Mouse (Mus musculus) urinary bladder, postnatal 14 days (tissue): ENCODE results near the gene Epha5.
A peak's percentile ranks its signal among the peaks of the same experiment; 100 is the strongest.

Experiments used
- DNase-seq: peaks from one replicate; pipeline ENCODE4 v3.0.0; 2021; ENCODE audit warnings: low spot score

The Epha5 gene

DNA sequence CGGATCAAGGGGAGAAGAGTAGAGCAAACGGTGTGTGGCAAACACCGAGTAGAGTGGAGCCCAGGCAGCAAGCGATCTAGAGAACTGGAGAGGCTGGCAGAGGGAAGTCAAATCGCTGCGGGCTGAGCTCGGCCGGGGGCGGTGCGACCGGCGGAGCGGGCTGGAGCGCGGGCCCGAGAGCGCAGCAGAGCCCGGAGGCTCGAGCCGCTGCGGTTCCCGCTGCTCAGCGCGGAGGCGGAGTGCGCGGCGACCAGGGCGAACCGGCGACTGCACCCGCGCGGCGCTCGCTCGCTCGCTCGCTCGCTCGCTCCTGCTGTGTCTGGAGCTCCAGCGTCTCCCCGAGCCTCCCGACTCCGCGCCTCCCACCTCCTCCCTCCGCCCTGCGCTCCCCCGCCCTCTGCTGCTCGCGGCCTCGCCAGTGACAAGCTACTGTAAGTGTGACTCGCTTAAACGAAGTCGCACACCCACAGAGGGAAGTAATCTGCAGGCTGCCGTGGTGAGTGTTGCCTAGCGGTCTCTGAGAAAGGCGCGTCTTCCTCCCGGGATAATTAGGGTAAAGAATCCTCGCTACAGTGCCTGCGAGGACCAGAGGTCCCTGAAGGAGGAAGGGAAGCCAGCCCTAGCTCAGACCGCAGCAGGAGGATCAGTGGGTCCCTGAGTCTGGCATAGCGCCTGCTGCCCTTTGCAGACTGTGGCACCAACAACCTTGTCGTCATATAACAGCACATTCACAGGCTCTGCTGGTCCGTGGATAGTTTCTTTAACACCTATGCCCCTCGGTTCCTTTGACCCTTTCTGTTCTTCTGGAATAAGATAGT lies at the start of gene Epha5:
Gene Epha5 (minus strand): TSS at position 321 of the 818 bp plus-strand sequence.
- DNase-seq: peak; percentile 26

DNA sequence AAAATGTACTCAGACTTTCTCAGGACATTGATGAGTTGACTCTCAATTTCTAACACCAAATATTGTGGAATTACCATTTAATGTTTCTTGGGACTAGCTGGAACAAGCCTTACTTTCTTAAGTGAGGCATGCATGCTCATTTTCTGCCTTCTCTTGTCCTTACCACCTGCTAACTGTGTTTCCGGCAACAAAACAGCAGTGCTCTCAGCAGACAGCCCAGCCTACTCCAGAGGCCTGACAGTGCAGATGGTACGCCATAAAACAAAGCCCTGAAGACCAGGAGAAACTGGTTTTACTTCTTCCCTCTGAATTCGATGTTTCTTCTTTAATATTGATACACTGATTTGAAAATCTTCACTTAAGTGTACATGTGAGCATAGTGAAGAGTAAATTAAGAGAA lies 39.0 kb upstream of the Epha5 start:
- no peak for DNase-seq

DNA sequence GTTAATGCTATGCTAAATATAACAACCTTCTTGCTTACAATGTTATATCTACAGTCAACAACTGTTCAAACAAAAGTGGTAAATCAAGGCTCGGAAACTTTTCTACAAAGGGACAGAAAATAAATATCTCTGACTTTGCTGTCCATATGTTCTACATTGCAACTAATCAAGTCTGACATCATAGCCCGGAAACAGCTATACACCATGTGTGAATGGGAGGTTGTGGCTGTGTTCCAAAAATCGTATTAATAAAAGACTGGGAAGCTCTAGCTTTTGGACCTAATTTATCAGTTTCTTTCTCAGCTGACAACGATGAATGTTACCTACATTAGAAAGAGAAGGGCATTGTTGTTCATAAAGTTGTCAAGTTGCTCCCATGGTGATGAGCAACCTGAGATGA lies 37.5 kb upstream of the Epha5 start:
- no peak for DNase-seq

DNA sequence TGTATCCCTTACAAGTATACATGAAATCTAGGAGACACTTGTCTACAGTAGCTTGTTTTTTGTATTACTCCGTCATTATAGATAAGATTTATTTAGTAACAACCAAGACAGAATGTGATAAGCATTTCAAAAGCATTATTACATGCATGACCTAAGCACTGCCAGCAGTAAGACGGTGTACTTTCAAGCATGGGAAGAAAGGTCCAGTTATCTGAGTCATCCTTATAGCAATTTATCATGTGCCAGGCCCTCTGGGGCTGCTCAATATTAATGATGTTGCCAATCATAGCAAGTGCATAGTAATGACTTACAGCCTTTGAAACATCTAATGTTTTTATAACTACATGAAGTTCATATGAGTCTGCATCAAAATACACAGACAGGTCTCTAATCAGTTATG lies 36.7 kb upstream of the Epha5 start:
- DNase-seq: no peak

DNA sequence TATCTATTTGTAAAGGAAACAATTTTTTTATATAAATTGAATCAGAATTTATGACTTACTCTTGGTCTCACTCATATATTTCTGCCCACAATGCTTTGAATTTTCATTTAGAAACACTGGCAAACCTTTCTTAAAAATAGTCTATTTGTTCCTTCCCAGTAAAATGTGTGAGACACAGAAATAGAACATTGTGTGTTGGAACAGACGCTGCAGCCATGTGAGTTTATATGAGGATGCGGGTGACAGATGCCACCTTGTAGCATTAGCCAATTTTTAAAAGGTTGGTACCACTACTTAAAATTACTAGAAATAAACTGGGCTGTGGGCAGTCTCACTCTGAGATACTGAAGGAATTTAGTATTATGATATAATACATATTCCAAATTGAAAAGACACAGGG lies 23.1 kb upstream of the Epha5 start:
- no peak for DNase-seq

DNA sequence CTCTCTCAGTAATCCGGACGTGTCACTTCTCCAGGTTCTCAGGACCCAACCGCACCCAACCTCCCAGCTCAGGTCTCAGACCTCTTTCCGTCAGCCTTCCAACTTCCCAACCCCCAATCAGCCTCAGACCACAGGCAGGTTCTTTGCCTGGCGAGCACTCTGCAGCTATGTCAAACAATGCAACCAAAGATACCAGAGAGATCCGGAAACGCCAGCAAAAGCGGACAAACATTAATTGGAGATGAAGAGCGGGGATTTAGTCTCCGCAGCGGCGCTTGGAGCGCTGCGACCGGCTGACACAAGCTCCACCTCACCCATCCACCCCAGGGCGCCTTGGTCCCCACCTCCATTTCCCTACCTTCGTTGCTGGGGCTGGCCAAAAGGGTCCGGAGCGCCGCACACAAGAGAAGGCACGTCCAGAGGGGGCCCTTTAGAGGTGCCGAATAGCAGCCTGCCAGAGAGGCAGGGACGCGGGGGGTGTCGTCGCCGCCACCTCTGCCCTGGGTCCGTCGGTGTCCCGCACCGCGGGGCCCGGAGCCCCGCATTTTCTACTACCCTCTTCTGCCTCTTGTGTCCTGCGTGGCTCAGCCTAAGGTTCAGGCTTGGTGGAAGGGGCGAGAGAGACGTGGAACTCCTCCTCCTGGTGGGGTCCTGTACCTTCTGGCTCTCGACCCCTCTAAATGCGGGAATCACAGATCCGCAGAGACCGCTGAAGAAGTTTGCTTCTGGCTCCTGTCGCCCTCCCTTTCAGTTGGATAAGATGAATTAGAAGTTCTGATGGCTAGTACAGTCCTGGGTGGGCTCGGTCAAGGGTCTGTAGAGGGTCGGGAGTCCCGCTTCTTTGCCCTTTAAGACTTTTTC lies 991 bp downstream of the Epha5 start:
- no peak for DNase-seq

DNA sequence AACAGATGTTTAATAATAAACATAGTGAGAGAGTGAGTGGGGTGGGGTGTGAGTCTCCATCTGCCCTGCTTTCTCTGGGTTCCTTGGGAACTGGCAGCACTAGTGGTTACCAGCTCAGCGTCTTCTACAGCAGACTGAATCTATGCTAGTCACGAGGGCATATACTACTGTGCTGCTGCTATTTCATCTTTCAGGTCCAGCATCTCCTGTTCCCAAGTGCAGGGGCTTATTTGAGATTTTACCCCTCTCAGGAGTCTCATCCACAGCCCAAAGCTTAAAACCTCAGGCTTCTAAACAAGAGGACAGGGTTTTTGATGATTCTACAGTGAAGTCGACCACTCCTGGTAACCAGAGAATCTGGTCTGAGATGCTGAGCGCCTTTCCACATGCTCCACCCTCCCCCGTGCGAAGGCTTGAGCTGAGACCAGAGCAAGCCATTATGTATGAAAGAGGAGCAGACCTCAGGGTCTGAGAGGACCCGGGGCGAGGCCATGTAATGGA lies 2.2 kb downstream of the Epha5 start:
- DNase-seq: no peak

DNA sequence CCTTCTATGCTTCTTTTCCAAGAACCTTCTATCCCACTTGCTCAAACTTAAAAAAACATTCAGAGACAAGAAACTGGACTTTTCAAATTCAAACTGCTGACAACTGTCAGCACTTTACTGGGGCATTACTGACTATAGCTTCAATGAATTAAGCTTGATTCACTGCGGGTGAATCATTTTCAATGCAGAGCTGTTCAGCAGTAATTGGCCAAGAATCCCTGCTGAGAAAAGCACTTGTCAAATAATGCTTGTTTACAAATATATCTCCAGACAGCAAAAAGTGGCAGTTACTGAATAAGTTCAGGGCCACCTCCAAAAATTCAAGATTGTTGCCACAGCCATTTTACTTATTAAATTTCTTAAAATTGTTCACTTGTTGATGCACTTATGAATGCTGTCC lies 4.2 kb downstream of the Epha5 start:
- DNase-seq: no peak

DNA sequence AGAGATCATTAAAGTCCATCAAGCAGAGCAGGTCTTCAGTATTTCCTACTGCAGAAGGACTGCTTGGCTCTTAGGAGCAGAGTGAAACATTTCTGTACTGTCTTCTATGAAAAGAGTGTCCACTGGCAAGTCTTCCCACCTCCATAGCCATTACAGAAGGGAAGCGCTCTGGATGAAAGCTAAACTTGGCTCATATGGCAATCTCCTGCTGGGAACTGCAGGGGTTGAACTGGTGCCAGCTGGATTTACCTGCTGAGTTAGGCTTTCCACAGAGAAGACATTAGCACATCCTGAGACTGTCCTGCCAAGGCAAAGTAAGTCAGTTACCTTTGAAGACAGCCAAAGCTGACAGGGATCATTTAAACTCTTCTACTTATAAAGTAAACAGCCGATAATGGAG lies 8.8 kb downstream of the Epha5 start:
- DNase-seq: no peak

DNA sequence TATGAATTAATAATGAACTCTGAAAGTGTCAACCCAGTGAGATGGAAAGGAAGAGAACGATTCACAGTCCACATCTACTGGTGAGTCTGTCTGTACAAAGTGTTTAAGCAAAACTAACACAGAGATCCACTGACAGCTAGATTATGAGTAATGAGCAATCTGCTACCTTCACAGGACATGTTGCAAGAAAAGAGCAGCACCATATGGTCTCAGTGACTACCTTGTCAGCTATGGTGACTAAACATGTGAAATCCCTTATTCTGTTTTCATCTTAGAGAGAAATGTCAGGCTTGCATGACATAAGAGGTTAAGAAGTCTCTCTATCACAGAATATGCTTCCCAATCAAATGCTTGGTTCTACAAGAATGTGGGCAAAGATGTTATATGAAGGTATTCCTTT lies 20.1 kb downstream of the Epha5 start:
- DNase-seq: no peak

DNA sequence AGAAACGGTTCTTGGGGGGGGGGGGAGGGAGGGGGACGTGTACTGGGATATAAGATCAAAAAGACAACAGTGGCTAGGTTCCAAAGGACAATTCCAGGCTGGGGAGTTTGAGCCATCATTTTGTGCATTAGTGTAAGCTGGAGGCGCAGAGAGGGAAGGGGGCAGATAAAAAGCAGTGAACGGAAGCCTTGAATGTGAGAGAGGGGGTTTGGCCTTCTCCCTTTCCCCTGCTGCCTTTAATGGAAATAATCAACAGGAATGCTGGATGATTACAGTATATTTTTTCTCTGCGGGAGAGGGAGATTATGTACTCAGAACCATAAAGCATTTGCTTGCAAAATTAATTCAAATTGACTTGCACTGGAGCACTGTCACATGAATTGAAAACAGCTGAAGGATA lies 51.8 kb downstream of the Epha5 start:
- DNase-seq: no peak

DNA sequence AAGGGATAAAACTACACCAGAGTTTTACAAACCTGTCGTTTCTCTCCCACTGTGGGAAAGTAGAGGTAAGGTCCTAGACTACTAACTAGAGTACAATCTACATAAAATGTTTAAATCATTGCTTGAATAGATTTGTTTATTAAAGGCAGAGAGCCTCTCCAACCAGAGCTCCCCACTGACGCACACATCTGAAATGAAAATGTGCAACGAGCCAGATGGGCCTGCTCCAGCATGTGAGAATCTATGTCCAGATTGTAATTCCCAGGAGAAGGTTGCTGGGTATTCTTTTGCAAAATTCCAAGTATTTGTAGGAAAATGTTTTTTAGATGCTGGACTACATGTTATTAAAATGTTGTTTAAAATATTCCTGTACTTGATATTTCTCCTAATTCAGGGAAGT lies 57.8 kb downstream of the Epha5 start:
- DNase-seq: no peak

DNA sequence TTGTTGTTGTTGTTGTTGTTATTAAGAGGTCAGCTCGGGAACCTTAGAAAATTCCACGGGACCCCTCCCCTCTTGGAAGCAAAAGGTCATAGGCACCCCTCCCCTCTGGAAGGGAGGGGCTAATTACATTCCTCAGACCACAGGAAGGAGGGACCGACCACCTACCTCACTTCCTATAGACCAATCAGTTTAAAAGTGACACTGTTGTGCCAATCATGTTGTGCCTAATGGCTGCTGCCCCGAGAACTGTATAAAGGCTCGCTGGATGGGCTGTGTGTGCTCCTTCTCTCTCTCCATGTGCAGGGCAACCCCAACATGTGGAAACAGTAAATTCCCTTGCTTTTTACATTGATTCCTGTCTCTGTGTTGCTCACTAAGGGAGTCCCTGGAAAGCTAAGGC lies 64.1 kb downstream of the Epha5 start:
- no peak for DNase-seq

DNA sequence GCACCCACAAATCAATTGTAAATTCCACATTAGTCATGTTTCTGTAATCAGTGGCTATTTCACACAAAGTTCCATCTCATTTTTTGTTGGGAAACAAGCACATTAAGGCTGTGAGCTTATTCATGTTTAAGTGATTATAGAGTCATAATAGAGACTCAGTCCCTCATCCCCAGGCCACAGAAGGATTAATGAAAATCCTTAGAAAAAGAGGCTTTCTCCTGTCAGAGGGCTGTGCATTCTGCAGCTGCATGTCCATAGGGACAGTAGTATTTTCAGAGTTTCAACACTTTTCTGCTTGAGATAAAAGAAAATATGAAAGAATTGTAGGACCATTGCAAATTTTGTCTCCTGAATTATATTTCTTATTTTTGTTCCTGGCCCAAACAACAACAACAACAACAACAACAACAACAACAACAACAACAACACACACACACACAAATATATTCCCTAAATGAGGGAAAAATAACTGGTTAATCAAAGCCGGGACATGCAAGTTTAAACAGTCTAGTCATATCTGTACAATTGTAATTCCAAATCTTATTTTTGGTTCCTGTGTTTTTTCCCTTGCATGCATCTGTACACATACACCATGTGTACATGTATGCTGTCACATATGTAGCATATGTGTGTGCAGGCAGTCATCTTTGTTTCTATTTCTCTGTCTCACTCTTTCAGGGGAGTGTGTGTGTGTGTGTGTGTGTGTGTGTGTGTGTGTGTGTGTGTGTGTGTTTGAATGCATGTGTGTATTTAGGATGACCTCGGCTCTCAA lies 70.3 kb downstream of the Epha5 start:
- DNase-seq: no peak

DNA sequence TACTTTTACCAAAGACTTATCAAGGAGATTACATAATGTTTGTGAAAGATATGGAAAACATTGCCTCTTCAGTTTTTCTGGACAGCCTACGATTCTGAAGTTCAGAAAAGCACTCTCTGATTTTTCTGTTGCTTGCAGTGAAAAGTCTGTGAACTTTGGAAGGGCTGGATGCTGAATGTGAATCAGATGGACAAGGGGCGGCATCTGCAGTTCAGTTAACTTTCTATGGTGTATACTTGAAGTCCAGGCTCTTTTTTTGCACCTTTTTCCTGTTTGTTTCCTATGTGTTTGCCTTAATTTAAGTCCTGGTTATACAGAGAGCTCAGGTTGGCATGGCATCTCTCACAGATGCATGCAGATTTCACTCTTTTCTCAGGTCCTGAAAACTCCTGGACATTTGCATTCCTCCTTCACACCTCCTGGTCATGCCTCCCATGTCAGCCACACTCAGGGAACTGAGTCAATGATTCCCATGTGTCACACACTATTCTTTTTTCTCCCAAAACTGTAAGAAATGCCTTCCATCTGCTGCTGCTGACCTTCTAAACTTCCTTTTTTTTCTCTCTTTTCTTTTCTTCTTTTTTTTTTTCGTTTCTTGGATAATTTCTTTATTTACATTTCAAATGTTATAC lies 81.2 kb downstream of the Epha5 start:
- no peak for DNase-seq

DNA sequence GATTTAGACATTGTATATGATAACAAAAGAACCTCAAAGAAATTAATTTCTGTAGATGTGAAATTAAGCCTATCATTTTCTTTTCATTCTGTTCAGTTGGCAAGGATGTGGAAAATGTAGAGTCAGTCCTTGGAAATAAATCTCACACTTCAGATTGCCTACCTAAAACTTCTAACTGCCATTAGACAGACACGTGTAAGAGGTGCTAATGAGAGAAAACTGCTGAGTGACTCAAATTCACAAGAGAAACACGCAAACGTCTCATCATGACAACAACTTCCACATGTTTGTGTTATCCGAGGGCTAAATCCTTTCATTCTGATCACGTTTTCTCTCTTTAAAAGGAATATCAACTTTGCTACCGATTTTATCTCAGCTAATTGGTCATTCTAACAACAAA lies 82.7 kb downstream of the Epha5 start:
- no peak for DNase-seq

DNA sequence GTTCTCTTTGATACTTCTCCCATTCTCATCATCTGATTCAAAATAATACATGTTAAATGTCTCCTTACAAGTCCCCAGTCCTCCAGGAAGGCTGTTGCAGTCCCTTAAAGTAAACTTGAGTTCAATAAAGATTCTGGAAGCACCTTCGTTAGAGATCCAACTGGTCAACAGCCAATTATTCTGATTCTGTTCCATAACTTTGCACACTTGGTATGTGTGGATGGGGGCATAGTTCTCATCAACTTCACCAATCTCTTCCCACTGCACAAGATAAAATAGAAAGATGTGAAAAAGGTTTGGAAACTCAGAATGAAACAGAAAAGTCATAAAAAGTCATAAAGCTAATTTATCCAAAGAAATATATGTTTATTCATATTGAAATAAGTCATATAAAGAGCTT lies 85.6 kb downstream of the Epha5 start:
- DNase-seq: no peak

DNA sequence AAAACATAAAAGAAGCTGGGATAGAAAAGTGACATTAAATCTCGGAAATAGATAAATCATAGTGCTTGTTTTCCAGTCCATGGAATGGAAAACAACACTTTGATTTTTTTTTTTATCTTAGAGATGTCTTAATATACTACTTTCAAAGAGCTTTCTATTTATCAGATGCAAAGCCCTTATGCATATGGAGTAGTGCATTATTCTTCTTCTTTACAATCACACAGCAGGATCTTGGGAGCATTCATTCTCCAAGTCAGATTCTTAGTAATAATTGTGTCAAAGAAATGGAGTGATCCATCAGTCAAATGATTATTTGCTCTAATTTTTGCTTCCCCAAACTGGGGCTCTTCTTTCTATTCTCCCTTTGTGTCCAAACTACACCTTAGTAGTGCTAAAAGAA lies 96.6 kb downstream of the Epha5 start:
- no peak for DNase-seq

DNA sequence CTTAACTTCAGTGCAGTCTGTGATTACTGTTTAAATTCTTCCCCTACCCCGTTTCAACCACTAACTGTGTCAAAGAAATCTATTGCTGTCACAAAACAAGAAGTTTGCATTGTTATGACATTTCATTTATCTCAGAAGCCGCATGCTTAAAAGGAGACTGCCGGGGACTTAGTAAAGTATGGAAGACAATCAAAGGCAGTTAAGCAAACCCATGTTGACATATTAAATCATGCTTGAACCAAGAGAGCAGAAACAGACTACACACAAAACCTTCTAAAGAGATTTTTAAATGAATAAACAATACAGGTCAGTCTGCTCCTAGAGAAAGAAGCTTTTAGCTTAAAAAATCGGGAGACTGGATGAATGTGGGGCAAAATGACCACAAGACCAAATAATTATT lies 97.0 kb downstream of the Epha5 start:
- no peak for DNase-seq

DNA sequence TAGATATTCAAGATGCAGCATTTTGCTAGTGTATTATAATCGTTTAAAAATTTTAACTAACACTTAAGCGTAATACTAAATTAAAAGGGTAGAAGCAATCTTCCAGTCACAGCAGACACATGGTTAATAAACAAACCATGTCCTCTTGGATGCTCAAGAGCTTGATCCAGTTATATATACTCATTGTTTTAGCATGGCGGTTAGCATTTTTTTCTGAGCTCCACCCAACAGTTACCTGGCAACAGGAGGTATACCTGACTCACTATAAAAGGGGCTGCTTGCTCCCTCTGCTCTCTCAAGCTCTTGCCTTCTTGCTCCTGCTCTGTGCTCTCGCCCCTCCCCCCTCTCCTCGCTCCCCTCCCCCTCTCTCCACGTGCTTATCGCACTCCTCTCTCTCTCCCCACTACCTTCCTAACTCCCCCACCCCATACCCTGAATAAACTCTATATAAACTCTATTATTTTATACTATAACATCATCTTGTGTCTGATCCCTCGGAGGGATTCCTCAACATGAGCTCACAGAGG lies 98.3 kb downstream of the Epha5 start:
- DNase-seq: no peak

DNA sequence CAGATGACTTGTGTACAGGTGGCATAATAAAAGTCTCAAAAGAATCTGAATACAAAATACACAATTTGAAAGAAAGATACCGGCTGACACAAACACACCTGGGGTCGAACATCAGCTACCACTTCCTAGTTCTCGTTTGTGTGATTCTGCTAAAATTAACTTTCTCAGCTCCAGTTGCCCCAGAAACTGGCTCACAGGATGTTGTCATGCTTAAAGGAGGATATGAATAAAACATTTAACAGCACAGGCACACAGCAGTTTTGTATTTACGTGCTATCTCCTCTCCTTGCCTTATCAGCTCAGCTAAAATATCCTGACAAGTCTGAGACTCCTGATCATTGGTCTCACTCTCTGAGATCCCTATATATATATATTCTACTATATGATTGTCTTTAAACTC lies 99.3 kb downstream of the Epha5 start:
- DNase-seq: no peak

DNA sequence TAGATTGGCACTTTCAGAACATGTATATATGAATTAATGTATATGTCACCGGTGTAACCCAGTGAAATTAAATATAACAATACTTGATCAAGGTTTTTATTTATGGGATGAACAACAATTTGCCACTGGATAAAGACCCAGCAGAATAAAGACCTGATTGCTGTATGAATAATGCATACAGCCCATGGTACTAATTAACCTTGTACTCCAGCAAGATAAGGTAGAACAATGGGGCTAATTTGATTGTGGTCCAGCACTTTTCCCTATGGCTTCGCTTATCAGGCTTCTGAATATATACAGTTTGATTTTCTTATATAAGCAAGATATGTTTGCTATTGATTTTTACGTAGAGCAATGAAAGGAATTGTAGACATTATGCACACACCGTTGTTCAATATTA lies 103.6 kb downstream of the Epha5 start:
- DNase-seq: no peak
